Mouse (Mus musculus) gastrocnemius, postnatal 14 days (tissue): ENCODE data around the gene Ctsl. TPM values are rescaled to one million over a fixed set of nuclear protein-coding genes. Genes with fewer than 3 reads are reported as not detected.

Experiments
- DNase-seq: peaks from one replicate; pipeline ENCODE4 v3.0.0; 2021; ENCODE audit warnings: mixed read lengths
- intact Hi-C: fragments of 180-260 bp; cut with DNase I; formaldehyde crosslinking; loops from one replicate; pipeline ENCODE4 v1.15.1; 2025; ENCODE audit warnings: low total_unique reads
- total RNA-seq, 2 experiments: library from RNA; stranded (reverse); gene quantifications; 2 replicates each; pipeline ENCODE4 v1.2.3; 2021

Ctsl gene
- total RNA-seq, 2 experiments from 2014 or later, result 132 to 141 TPM

GRCm38 (mm10) chr13:64378601-64379000 lies 7.9 kb upstream of the Ctsl start:
- intact Hi-C loops, result no loop called here
- no peak for DNase-seq

- no peak for DNase-seq
- intact Hi-C loops, result no loop called here
Observed at GRCm38 (mm10) chr13:64376472-64376871, 5.8 kb upstream of the Ctsl start.

GRCm38 (mm10) chr13:64375160-64375559 lies 4.5 kb upstream of the Ctsl start:
- intact Hi-C loops, result no loop called here
- DNase-seq, result no peak

DNA sequence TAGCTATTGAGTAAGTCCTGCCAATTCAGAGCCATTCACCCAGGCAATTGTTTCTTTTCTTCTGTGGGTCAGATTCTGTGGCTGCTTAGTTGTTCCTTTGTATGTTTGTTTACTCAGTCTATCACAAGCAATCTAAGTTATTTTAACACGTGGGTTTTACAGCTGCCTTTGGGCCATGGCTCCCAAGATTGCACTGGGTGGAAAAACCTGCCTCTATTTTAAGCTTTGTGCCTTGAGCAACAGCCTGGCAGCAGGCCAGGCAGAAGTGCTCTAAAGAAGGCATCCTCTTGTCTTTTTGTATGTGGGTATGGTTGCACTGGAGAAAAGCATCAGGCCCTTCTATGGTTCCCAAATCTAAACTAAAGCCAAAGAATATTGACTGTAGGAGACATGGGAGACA lies 3.0 kb upstream of the Ctsl start:
- intact Hi-C loops, result no loop called here

GRCm38 (mm10) chr13:64369805-64370172 lies 901 bp downstream of the Ctsl start:
- DNase-seq, result peak; percentile 28
- intact Hi-C loops, result loop anchor here (10.0 kb wide), 2 partner anchors 55 to 65 kb away; partner anchors contain the start of genes Aaed1 and Cdk20

More for the DNA sequence above, 3.0 kb upstream of the Ctsl start:
- DNase-seq, result peak; percentile 14

- intact Hi-C loops, result loop anchor here (10.0 kb wide), 2 partner anchors 54 to 66 kb away; partner anchors contain the start of genes Aaed1 and Cdk20
- DNase-seq, result no peak
Observed at GRCm38 (mm10) chr13:64368596-64368995, 2.1 kb downstream of the Ctsl start.

DNA sequence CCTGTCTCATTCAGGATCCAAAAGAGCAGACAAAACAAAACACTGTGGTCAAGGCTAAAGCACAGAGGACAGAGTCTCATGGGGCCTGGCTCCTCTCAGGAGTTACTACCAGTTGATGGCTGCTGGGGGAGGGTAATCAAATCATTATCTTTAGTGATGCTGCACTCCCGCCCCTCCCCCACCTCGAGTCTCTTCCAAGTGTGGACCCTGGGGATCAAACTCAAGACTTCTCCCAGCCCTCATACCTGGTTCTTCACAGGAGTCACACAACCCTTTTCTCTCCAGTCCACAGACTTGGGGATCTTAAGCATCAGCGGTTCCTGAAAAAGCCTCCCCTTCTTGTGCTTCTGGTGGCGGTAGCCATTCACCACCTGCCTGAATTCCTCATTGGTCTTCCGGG lies 3.1 kb downstream of the Ctsl start:
- intact Hi-C loops, result loop anchor here (10.0 kb wide), 2 partner anchors 53 to 67 kb away; partner anchors contain the start of genes Aaed1 and Cdk20
- DNase-seq, result no peak

DNA sequence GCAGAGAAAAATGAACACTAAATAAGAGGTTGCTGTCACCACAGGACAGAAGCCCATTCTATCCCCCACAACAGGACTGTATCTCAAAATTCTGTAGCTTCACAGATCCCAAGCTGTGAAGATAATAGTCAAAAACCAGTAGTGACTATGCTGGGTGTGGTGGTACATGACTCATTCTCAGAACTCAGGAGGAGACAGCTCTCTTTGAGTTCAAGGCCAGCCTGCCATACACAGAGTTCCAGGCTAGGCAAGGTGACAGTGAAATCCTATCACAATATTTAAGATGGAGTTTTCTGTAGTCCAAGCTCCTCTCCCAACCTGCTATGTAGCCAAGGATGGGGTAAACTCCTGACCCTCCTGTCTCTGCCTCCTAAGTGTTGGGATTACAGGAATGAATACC lies 5.4 kb downstream of the Ctsl start:
- intact Hi-C loops, result loop anchor here (10.0 kb wide), 2 partner anchors 51 to 69 kb away; partner anchors contain the start of genes Aaed1 and Cdk20
- DNase-seq, result no peak

GRCm38 (mm10) chr13:64364258-64364657 lies 6.4 kb downstream of the Ctsl start:
- no peak for DNase-seq

DNA sequence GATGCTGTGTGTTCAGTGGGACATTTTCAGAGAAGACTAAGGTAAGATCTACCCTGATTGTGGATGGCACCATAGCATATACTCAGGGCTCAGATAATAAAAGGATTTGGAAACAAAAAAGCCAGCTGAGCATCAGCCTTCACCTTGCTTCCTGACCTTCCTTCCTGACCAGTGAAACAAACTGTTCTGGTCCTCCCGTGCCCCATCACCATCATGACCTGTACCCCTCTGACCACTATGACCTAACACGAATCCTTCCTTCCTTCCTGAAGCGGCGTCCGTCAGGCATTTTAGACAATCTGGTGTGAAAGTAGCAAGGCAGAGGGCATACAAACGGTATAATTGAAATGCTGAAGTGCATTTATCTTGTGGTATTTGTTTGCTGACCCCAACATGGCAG lies 8.6 kb downstream of the Ctsl start:
- intact Hi-C loops, result loop anchor here (10.0 kb wide), 2 partner anchors 47 to 73 kb away; partner anchors contain the start of genes Aaed1 and Cdk20
- no peak for DNase-seq

More at GRCm38 (mm10) chr13:64364258-64364657, 6.4 kb downstream of the Ctsl start:
- intact Hi-C loops, result loop anchor here (10.0 kb wide), 2 partner anchors 49 to 71 kb away; partner anchors contain the start of genes Aaed1 and Cdk20

- DNase-seq, result no peak
- intact Hi-C loops, result loop anchor here (10.0 kb wide), 2 partner anchors 46 to 74 kb away; partner anchors contain the start of genes Aaed1 and Cdk20
Observed at GRCm38 (mm10) chr13:64361020-64361419, 9.7 kb downstream of the Ctsl start.

- DNase-seq, result no peak
- intact Hi-C loops, result loop anchor here (10.0 kb wide), 2 partner anchors 45 to 75 kb away; partner anchors contain the start of genes Aaed1 and Cdk20
Observed at GRCm38 (mm10) chr13:64359702-64360101, 11.0 kb downstream of the Ctsl start.

DNA sequence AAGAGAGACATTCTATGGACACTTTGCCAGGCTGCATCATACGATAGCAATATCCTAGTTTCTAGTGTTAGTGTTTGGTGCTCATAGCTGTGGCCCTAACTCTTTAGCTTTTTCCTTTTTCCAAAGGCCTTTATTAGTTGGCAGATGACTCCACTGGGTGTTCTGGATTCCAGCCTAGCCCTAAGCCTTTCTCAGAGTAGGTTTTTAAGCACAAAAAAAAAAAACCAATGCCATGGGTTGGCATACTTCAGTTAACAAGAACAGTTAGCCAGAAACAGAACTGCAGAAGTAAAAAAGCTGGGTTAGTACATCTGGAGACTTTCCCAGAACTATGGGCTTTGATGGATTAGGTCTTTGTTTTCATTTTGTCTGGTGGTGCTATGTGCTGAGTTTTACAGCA lies 12.2 kb downstream of the Ctsl start:
- intact Hi-C loops, result no loop called here
- DNase-seq, result no peak

- DNase-seq, result no peak
- intact Hi-C loops, result no loop called here
Observed at GRCm38 (mm10) chr13:64357389-64357788, 13.3 kb downstream of the Ctsl start.

DNA sequence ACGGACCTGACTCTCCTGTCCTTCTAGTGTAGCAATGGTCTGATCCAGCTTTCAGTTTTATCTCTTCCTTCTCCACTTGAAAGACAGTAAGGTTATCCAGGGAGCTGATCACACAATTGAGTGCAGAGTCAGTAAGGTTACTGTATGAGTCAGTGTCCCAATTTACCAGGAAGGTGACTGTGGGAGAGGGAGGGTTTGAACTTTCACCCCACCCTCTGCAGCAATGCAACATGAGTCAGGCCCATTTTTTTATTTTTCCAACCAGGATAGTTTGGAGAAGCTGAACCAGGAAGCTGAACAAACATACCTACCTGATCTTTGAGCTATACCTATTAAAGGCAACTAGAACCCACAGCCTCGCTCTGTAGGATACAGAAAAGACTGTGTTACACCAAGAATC lies 21.2 kb downstream of the Ctsl start:
- no peak for DNase-seq
- intact Hi-C loops, result no loop called here

- DNase-seq, result no peak
- intact Hi-C loops, result no loop called here
Observed at GRCm38 (mm10) chr13:64344082-64344501, 26.6 kb downstream of the Ctsl start.

DNA sequence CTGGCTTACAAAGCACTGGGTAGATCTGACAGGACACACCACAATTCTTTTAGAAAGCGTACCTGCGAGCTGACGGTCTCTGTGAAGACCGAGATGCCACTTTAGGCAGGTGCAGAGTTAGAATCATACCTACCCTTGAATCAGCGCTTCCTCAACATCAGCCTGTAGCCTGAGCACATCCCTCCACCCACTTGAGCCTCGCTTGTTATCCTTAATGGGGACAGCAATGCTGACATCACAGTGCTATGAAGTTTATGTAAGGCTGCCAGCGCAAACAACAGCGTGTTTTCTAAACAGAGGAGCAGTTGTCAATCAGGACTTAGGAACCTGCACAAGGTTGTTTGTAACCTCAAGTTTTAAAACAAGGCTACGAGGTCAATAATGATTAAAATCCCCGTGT lies 27.1 kb downstream of the Ctsl start:
- intact Hi-C loops, result no loop called here
- DNase-seq, result no peak

GRCm38 (mm10) chr13:64335546-64336132 lies 35.1 kb downstream of the Ctsl start:
- intact Hi-C loops, result no loop called here
- DNase-seq, result no peak

- no peak for DNase-seq
- intact Hi-C loops, result no loop called here
Observed at GRCm38 (mm10) chr13:64333102-64333501, 37.6 kb downstream of the Ctsl start.

DNA sequence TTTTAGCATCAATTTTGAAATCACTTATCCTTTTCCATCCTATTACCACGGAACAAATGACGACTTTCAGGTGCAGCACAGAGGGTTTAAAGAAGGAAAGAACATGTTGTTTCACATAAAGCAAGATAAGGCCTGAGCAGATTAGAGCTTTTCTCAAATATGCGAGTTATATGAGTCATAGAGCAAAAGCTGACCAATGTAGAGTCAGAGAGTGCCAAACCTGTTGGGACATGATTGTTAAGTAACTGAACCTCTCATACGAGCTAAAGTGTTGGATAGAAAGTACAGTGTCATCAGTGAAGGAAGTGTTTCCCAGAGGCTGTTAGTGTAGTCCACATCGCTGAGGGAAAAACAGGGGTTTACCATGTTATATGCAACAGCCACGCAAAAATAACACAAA lies 38.4 kb downstream of the Ctsl start:
- DNase-seq, result no peak
- intact Hi-C loops, result no loop called here

- no peak for DNase-seq
- intact Hi-C loops, result no loop called here
Observed at GRCm38 (mm10) chr13:64322561-64323281, 48.0 kb downstream of the Ctsl start.
